Mouse (Mus musculus): Measurements from ENCODE around the gene Tns1.

DNA sequence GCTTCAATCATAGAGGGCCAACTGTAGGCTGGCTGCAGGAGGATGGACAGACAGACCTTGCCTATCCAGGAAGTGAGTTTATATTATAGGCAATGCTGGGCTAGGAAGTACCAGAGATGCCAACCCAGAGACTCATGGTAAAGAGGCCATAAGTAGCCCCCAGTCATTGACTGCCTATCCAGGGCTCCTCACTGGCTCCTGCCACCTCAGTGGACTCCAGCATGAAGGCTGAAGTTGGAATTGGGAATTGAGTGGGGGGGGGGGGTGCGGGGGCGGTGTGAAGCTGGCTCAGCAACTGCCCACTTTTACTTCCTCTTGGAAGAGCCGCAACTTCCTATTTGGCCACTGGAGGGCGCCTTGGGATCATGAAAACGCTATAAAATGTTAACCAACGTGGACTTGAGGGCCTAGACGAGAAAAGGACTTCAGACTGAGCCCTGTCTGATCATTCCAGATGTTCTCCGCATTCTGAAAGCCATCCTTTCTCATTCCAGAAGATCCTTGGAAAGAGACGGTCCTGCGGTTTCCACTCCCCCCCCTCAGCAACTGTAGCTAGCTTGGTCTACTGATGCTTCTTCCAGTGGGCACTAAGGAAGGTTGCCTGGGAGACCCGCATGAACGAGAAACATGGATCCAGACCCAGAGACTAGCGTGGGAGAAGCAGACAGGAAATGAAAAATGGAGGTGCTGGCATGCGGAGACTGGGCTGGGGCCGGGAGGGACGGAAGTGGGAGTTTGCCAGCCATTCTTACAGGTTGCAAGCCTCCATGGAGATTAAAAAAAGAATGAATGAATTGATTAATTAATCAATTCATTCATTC, 221.9 kb downstream of the Tns1 start:
- TF ChIP-seq GATA1 (IDR thresholded peaks at IDR 0.05; ENCODE audit: borderline replicate concordance, low read length): no peak
- no peak for TF ChIP-seq FLI1 (IDR thresholded peaks at IDR 0.05; ENCODE audit: low read length)

Data from megakaryocyte, embryonic 14.5 days (primary cell).